Mouse (Mus musculus) gastrocnemius, postnatal 14 days (tissue): ENCODE data around the gene Gimap5. TPM values are rescaled to one million over a fixed set of nuclear protein-coding genes. Genes with fewer than 3 reads are reported as not detected.

Experiments
- DNase-seq: peaks from one replicate; pipeline ENCODE4 v3.0.0; 2021; ENCODE audit warnings: mixed read lengths
- intact Hi-C: fragments of 180-260 bp; cut with DNase I; formaldehyde crosslinking; loops from one replicate; pipeline ENCODE4 v1.15.1; 2025; ENCODE audit warnings: low total_unique reads
- total RNA-seq, 2 experiments: library from RNA; stranded (reverse); gene quantifications; 2 replicates each; pipeline ENCODE4 v1.2.3; 2021

Gimap5 gene
- total RNA-seq, 2 experiments from 2014 or later = 3.6 to 4.5 TPM

DNA sequence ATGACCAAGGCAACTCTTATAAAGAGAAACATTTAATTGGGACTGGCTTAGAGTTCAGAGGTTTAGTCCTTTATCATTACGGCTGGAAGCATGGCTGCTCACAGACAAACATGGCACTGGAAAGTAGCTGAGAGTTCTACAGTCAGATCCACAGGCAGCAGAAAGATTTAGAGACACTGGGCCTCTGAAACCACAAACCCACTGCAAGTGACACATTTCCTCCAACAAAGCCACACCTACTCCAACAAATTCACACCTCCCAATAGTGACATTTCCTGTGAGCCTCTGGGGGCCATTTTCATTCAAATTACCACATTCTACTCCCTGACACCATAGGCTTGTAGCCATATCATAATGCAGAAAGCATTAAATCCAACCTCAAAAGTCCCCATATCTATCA is 55.9 kb downstream of the Gimap5 start:
- intact Hi-C loops = no loop called here
- DNase-seq = no peak

DNA sequence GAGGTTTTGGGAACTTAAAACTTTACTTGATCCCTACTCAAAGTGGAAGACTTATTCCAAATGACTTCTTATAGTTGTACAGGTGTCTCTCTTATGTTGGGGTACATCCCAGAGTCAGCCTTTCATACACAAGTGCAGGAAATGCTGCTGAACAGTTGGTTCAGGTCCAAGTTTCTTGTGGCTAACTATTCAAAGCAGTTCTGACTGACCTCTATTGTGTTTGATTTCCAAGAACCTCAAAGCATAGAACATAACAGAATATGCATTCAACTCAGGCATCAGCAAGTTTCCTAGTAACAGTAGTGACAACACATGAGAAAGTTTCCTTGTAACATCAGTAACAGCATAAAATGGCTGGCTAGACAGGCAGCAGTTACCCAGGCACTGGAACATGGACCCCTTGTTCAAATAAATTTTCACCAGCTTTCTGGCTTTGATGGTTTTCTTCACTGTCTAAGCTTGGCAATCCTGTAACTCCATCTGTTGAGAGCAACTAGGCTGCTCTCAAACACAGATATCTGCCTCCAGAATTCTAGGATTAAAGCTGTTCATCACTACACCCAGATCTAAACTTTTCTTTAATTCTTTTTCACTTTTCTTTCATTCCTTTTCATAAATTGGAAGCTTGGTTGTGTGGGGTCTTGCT is 57.5 kb downstream of the Gimap5 start:
- DNase-seq = no peak

More for the DNA sequence above, 57.5 kb downstream of the Gimap5 start:
- intact Hi-C loops = no loop called here

Other genes starting within 250 kb of the Gimap5 start
- gene Atp6v0e2, start 208.6 kb upstream of the Gimap5 start, total RNA-seq = 10 to 100 TPM; 48.6 to 48.9 TPM
- 10 to 100 TPM; 13.2 to 15.4 TPM for gene Lrrc61, start 191.4 kb upstream of the Gimap5 start, total RNA-seq
- gene Rarres2, start 173.4 kb upstream of the Gimap5 start, total RNA-seq = 10 to 100 TPM; 22.2 to 35.7 TPM
- not detected for gene Gm45021, start 156.6 kb upstream of the Gimap5 start, total RNA-seq
- gene Repin1, start 152.3 kb upstream of the Gimap5 start, total RNA-seq = 10 to 100 TPM; 18.5 to 19.0 TPM
- 1 to 10 TPM in 1 of 2 experiments, not detected in 1; 2.0 TPM for gene Gm44965, start 152.3 kb upstream of the Gimap5 start, total RNA-seq
- 1 to 10 TPM; 5.2 to 5.5 TPM for gene Zfp775, start 144.1 kb upstream of the Gimap5 start, total RNA-seq
- under 1 TPM; 0.40 to 0.45 TPM for gene AI854703, start 119.4 kb upstream of the Gimap5 start, total RNA-seq
- 1 to 10 TPM; 4.3 to 5.3 TPM for gene Gimap8, start 99.0 kb upstream of the Gimap5 start, total RNA-seq
- gene Gimap9, start 70.1 kb upstream of the Gimap5 start, total RNA-seq = 1 to 10 TPM; 1.6 to 2.2 TPM
- gene Gimap4, start 61.6 kb upstream of the Gimap5 start, total RNA-seq = 10 to 100 TPM; 10.7 to 12.5 TPM
- gene Gimap6, start 38.0 kb upstream of the Gimap5 start, total RNA-seq = 10 to 100 TPM; 21.8 to 22.0 TPM
- 1 to 10 TPM; 1.8 to 4.3 TPM for gene Gm28053, start 27.6 kb upstream of the Gimap5 start, total RNA-seq
- not detected for gene Gimap7, start 27.6 kb upstream of the Gimap5 start, total RNA-seq
- gene Gimap1, start 7.1 kb upstream of the Gimap5 start, total RNA-seq = 1 to 10 TPM; 5.7 to 6.4 TPM
- under 1 TPM in 1 of 2 experiments, not detected in 1; 0.22 TPM for gene Gimap3, start 24.7 kb downstream of the Gimap5 start, total RNA-seq
- gene Tmem176a, start 94.7 kb downstream of the Gimap5 start, total RNA-seq = 1 to 10 TPM; 8.1 to 9.1 TPM
- gene Tmem176b, start 95.3 kb downstream of the Gimap5 start, total RNA-seq = 10 to 100 TPM; 19.5 to 26.1 TPM
- gene Aoc1, start 126.7 kb downstream of the Gimap5 start, total RNA-seq = not detected
- not detected for gene 1600015I10Rik, start 183.7 kb downstream of the Gimap5 start, total RNA-seq
- not detected for gene Doxl2, start 228.8 kb downstream of the Gimap5 start, total RNA-seq
- not detected for gene Svs1, start 240.7 kb downstream of the Gimap5 start, total RNA-seq